Mouse (Mus musculus) cerebellum, adult 8-10 months (tissue): Measurements from ENCODE around the gene Polr1d.

Experiments used
- DNase-seq: peaks from one replicate; pipeline ENCODE4 v3.0.0; 2022

Polr1d gene

DNA sequence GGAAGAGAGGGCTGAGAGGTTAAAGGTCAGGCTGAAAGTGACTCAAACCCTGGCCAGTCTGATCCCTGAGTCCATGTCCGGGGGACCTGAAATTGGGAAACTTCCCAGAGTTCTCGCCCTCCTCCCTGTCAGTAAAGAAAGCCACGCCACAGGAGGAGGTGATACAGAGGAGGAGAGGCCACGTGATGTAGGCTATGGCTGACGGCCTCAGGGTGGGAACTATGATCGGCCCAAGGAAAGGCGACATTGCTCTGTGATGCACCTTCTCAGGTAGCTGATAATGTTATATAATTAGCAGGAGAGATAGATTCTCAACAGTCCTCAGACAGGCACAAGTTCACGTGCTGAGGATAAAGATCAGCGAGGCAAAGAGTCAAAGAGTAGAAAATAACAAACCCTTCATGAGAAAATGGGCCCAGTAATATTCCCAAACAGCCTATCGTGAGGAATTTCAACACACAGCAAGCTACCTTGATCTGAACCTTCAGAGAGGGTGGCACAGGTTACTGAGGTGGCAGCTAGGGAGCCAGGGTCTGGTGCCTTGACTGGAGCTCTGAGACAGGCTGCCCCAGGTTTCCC, 20.0 kb upstream of the Polr1d start:
- no peak for DNase-seq

DNA sequence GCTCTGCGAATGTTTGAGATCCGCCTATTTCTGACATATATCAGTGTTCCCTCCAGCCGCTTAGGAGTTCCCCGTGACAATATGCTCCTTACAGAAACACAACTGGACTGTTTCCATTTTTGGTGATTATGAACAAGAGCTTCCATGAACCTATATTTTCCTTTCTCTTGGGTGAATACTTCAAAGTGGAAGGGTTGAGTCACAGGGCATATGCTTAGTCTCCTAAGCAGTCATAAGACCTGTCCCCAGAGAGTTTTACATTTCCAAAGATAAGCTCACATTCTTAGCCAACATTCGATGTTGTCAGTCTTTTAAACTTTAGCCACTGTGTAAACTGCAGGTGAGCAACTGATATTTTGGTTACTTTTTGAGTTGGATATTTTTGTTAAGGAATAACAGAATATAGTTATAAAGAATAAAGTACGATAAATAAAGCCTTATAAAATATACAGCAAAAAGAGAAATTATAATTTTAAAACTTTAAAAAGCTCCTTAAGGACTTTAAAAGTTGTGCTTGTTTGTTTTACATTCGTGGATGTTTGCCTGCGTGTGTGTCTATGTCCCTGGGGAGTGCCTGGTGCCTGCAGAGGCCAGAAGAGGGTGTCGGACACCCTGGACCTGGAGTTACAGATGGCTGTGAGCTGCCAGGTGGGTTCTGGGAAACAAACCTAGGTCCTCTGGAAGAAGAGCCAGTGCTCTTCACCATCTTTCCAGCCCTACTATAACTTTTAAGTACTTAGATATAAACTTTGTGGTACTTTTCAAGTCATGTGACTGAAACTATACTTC, 19.0 kb upstream of the Polr1d start:
- no peak for DNase-seq

DNA sequence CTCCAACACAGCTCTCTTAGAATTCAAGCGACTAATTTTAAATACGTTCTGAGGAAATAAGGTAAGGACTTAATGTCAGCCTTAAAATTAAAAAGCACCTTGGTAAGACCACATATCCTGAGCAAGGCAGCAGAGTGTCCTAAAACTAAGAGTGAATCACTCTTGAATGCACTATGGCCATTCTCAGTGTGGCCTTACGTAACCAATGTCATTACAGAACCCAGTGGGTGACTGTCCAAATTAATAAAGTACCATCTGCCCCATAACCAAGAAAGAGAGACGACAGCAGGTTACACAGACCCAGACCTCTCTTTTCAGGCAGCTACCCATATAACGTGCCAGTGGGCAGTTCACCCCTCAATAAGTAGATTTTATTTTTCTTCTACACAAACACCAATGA, 18.2 kb upstream of the Polr1d start:
- peak; percentile 72 for DNase-seq

DNA sequence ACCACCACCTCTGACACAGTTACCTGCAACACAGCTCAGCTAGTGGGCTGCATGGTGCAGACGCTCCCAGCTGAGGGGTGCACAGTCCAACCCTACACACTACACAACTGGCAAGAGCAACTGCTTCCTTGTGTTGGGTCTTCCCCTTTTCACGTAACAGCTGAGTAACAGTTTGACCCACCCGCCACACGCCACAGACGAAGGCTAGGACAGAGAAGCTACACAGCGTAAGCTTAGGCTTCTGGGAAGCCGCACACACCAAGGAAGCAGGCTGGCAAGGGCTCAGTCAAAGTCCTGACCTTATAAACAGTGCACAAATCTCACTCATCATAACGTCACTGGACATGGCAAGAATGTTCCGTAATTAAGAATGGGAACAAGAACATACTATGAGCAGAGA, 17.5 kb upstream of the Polr1d start:
- DNase-seq: no peak

DNA sequence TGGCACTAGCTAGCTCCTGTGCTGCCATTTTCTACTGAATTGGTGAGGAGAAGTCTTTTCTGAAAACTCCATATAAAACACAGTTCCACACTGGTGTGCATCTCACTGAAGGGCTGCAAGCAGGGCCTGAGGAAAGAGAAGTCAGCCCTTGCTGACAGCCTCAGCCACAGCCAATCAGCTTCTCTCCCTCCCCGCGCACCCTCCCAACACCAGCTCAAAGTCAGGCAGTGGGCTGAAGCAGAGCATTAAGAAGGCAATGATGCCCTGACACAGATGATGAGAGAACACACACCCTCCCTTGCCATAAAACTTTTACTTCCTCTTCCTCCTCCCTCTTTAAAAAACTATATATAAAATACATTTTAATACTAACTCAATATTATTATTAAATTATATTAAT, 16.8 kb upstream of the Polr1d start:
- no peak for DNase-seq

DNA sequence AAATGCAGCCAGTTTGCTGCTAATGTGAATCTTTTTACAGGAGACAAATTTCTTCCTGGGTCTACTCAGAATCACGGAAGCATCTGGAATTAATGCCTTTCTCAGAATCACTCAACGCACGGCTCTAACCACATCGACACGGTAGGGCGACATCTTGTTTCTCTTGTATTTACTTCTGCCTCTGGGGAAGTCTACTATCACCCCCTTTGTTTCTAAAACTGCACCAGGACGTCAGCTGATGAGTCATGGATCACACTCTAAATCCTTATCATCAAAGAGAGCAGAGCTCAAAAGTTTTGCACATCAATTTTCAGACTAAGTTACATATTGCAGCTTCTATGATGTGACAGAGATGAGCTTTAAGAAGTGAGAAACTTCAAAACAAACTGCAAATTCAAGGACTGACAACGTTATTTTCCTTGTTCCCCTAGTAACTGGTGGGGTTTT, 13.6 kb upstream of the Polr1d start:
- no peak for DNase-seq

DNA sequence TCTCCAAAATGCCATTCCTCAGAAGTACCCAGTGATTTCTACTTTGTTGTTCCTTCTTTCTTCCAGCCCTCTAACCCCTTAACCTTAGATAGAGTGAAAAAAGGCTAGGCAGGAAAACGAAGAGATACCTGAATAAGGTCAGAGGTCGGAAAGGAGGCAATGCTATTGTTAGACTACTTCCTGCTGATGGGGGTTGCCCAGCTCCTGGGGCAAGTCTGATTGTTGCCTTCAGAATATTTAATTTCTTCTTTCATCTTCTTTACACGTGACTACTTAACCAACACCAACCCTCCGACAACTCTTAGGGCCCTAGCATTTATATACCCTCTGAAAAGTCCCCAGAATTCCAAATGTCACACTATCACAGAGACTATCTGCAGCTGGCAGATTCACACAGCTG, 10.7 kb upstream of the Polr1d start:
- DNase-seq: no peak

DNA sequence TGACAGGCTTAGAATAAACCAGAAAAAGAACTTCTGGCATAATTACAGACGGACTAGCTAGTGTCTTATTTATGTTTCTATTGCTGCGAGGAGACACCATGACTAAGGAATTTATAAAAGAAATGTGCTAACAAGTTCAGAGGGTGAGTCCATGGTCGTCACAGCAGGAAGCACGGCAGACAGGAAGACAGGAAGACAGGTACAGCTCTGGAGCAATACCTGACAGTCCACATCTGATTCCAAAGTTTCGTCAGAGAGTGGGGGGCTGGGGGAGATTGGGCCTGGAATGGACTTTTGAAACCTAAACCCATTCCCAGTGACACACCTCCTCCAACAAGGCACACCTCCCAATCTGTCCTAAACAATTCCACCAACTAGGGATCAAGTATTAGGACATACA, 9.9 kb upstream of the Polr1d start:
- DNase-seq: no peak

DNA sequence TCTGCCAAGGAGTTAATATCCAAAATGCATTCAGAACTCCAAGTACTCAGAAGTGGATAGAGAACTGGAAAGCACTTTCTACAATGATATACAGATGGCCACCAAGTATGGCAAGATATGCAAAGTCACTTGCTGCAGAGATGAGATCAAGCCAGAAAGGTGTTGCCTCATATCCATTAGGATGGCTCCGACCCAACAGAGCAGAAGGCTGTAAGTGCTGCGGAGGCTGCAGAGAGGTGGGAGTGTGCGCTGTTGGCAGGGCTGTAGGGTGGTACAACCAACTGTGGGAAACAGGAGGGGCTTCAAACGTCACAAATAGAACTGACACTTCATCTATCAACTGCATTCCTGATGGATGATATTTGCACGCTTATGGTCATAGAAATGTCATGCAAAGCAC, 8.0 kb upstream of the Polr1d start:
- DNase-seq: peak; percentile 74

DNA sequence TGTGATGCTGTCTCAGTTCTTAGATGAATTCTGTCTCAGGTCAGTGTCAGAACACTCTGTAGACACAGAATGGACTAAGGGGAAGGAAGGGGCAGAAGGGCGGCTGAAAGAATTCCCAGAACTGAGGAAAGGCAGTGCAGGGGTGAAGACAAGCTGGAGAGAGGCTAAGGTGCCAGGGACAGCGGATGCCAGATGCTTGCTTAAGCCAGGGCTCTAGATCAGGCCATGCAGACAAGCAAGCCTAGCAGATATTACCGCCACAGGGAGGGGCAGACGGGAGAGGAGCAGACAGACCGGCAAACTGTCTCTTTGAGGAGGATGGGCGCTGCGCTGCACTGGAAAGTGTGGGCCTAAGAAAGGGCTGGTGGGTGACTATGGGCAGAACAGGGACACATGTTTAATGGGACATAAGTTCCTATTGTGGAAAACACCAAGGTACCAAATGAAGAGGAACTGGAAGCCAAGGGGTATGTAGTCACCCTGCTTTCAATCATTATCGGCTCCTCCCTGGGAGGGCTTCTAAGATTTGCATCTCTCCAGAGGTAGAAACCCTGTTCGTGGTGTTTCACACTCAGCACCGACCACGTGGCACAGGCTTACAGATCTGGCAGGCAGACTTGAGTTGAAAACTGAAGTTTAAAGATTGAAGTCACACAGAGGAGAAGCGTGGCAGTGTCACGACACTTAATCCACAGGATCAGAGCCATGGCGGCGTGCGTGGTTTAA, 5.9 kb upstream of the Polr1d start:
- no peak for DNase-seq

DNA sequence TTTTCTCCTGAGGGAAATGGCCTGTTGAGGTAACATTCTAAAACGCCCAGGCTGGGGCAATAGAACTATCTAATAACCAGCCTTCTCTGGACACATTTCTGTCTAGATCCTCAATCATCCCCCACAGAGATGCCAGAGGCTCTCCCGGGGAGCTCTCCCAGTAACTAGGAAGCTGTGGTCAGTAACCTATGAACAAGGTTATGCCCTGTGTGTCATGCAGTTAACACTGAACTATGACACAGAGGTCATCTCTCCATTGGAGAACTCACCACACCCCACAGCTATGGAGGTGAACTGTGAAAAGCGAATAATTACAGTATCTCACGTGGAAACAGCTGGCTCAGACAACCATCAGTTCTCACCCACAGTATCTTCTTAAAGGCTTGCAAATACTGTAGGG, 5.0 kb upstream of the Polr1d start:
- no peak for DNase-seq

DNA sequence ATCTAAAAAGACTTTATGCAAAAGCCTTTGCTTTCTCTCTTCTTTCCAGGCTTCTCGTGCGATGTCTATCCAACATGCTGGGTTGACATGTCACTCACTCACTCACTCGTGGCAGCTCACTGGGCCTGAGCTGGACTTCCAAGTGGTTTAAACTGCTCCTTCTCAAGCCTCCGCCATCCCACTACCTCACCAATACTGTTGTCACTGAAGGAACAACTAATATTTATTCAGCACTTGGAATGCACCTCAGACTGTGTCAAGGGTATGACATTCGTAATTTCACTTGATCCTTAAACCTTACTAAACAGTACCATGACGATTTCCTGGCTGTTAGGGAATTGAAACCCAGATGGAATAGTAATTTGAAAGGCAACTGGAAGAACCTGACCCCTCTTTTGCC, 3.0 kb upstream of the Polr1d start:
- no peak for DNase-seq

DNA sequence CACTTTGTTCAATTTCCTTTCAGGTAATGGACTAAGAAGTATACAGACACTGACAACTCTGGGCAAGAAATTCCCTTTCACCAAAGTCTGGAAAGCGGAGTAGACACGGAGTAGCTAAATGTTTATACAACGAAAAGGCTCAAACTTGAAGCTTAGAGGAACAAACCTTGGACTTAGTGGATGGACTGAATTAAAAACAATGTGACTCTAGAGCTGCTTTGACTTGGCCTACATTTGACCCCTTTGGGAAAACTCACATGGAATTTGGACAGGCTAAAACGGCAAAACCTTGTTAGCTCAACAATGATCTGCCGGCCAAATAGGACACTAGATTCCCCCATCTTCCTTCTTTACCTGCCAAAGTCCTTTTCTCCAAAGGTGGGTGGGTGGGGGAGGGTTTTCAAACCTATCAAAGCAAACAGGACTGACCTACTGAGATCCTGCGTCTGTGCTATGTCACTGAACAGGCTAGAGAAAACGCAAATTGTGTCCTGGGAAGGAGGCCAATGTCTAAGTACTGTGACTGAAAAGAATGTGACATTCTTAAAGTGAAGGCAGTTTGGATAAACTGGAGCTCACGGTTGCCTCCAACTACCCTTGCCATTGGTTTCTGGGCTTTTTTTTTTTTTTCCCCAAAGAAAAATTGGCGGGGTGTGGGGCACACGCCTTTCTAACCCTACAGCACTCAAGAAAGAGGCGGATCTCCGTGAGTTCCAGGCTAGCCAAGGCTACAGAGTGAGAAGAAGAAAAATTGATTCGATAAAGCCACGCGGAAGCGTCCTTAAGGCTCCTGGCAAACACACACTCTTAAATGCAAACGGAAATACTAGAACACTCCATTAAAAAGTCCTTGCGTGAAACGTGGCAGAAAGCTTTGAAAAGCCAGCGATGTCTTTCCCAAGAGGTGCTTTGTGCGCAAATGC, 1.5 kb upstream of the Polr1d start:
- no peak for DNase-seq

DNA sequence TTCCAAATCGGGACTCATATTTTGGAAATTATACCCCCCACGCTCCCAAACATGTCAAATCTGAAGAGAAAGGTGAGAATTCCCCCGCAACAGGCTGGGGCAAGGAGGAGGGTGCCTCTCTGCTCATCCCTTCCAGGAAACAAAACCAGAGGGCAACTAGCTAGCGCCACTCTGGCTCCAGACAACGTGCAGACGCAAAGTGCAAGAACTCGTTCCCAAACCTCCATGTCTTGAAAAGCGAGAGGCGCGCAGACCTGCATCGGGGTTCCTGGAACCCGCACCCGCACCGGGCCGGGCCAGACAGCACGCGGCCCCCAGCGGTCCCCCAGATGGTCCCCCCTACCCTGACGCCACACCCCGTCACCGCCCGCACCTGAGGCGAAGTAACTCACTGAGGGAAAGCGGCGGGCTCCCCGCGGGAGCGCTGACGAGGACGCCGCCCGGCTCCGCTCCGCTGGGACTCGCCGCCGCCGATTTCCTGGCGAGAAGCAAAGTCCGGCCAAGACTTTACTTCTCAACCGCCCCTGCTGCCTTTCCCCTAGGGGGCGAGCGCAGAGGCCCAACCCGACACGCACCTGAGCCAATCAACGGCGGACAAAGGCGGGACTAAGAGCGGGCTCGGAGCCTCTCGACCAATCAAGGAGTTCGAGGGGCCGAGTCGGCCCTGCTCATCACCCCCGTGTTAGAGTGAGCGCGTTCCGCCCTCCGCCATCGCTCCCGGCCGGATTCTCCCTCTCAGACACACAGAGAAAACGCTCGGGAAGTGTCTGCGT, 638 bp upstream of the Polr1d start, which contains the start of gene Lnx2:
Lnx2 (minus strand) TSS at position 561 of the 773 bp plus-strand sequence.
- peak; percentile 97 for DNase-seq

DNA sequence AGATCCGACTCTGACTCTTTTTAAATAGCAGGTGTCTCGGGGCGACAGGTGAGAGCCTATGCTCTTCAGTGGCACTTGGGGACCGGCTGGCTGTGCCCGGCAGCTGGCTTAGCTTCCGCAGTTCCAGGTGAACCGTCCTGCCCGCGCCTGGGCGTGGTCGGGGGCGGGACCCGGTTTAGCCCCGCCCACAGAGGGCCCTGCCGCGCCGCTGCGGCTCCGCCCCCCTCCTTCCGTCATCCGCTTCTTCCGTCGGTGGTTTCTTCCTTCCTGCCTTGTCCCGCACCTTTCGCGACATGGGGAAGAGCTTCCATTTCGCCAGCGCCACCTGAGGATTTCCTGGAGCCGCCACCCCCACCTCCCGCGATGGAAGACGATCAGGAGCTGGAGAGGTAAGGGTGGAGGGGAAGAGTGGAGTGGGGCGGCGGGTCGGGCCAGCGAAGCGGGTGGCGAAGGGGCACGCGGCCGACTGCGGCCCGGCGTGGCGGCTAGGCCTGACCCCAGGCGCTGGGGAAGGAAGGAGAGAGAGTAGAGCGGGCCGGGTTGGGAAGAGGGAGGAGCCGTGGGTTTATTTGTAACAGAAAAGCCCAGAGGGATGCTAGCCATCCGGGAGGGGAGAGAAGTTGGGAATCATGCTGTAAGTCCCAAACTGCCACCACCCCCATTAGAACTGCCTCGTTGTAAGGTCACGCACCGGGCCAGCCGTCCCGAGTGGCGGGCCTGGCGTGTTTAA, 620 bp downstream of the Polr1d start:
- DNase-seq: peak; percentile 94

DNA sequence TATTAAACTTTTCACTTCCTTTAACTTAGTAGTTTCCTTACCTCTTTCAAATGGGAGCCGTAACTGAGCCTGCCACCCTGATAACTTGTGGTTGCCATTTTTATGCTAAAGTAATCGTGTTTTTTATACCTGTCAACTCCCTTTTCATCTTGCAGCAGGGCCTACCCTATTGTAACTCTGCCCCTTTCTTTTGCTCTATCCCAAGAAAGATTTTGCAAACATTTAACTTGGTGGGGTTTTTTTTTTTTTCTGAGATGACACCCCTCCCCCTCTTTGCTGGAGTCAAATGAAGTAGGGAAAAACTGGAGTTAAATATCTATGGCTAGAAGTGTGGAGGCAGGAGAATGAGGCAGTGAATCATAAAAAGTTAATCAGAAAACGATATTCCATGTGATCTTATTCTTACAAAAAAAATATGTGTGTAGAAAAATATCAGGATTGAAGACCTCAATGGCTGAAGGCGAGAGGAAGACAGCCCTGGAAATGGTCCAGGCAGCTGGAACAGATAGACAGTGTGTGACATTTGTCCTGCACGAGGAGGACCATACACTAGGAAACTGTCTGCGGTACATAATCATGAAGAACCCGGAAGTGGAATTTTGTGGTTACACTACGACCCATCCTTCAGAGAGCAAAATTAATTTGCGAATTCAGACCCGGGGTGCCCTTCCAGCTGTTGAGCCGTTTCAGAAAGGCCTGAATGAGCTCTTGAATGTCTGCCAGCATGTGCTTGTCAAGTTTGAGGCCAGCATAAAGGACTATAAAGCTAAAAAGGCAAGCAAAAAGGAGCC, 1.5 kb downstream of the Polr1d start:
- DNase-seq: no peak

DNA sequence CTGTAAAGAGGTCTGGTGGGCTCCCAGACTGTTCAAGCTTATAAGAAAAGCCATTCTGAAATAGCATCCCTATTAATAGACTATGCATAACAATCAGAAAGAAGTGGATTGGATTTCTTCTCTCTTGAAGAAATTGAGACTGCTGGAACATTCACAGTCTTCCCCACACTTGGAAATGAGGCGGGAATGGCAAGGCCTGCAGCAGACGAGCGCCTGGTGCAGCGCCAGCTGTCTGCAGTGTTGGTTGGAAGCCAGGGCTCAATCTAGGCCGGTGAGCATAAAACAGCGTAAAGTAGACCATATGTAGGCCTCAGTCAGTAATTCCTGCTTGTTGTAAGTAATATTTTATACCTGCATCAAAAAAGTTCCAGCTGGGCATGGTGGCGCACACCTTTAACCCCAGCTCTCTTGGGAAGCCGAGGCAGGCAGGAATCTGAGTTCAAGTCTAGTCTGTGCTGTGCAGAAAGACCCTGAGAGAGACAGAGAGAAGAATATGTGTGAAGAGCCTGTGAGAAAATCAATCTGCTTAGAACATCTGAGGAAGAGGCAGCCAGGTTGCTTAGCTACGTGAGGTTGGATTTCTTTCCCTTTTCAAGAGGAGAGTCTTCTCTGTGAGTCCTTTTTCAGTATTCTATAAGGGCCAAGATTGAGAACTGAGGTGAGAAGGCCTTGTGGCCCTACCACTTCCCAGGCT, 8.5 kb downstream of the Polr1d start:
- peak; percentile 86 for DNase-seq

DNA sequence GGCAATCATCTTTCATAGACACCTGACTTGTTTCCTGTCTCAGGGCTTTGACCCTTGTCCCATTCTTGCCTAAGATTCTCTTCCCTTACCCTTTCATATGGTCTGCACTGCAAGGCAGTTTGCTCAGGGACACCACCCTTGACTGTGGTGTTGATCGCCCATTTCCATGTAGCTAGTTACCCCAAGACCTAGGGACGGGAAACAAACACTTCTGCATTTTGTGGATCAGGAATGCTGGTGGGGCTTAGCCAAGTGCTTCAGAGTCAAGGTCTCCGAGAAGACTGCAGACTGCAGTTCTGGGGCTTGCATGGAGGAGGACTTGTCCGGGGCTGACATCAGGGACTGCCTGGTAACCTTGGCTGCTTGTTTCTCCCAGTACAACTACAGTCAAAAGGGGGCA, 10.0 kb downstream of the Polr1d start:
- DNase-seq: no peak

DNA sequence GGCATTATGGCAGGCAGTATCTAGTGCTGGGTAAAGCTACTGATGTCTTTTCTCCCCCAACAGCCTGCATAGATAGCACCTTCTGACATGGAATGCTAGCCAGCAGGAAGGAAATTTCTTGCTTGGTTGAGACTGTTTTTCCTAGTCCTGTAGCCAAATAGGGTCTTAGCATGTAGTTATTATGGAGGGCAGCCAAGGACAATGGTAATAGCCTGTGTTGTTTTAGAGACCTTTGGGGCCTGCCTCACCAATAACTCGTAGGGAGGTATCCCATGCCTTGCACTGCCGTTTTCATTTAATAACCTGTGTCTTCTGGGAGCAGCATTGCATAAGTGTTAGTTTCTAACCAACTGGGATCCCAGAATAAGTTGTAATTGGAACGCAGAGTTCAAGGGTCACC, 13.0 kb downstream of the Polr1d start:
- DNase-seq: no peak
